28 mouse cellular contexts compared by ENCODE assay signal in the genomic region with DNA sequence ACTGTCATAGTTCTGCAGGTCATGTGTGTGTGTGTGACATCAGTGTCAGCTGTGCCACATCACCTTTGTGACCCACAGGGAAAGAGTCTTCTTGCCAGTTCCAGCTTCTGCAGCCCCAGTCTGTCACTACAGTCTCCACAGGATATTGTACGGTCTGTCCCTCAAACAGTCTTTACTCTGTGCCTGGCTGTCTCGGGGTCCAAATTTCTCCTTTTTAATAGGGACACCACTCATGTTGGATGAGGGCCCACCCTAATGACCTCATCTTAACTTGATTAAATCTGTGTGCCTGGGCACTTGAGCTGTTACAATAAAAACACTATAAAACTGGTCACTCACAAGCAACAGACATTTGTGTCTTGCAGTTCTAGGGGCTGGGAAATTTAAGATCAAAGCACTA.
"Had no signal": no experiment of that assay in that cellular context is flagged by ENCODE, and none has a peak within 500 bp of the region (broad histone marks: within the 10 kb centered on the region; RNA-seq: fewer than 3 reads in every experiment).

No protein-coding gene starts in this region.

- H3K36me3 ChIP-seq: heart, embryonic 10.5 days; heart, embryonic 12.5 days; hindbrain, embryonic 10.5 days; hindbrain, embryonic 12.5 days; intestine, embryonic 15.5 days; limb, embryonic 10.5 days; limb, embryonic 12.5 days; liver, embryonic 13.5 days; liver, embryonic 15.5 days had no signal

- DNase-seq: gastrocnemius, adult 2 months; gastrocnemius, postnatal 10 days; gastrocnemius, postnatal 25 days; heart, adult 18-20 months; heart, postnatal 10 days; heart, postnatal 4 days; kidney, adult 18-20 months; kidney, adult 8-10 months; kidney, postnatal 10 days; kidney, postnatal 25 days; kidney, postnatal 4 days; liver; liver, embryonic 13.5 days had no signal

- H3K9me3 ChIP-seq: heart, embryonic 10.5 days; heart, embryonic 12.5 days; hindbrain, embryonic 10.5 days; hindbrain, embryonic 12.5 days; intestine, embryonic 15.5 days; limb, embryonic 10.5 days; limb, embryonic 12.5 days; liver, embryonic 15.5 days had no signal

- H3K4me1 ChIP-seq: liver, embryonic 13.5 days; liver, embryonic 15.5 days had no signal

- H3K27me3 ChIP-seq: hindbrain, embryonic 12.5 days; intestine, embryonic 15.5 days; liver, embryonic 13.5 days; liver, embryonic 15.5 days had no signal

- ATAC-seq: hindbrain, embryonic 16.5 days; inflammation-experienced regulatory T-cells, adult 6 months; intestine, embryonic 15.5 days; intestine, postnatal 0 days had no signal

- H3K9ac ChIP-seq: heart, embryonic 12.5 days; hindbrain, embryonic 12.5 days; hindbrain, embryonic 14.5 days; intestine, embryonic 15.5 days; limb, embryonic 12.5 days; liver, embryonic 13.5 days; liver, embryonic 15.5 days had no signal

- H3K4me2 ChIP-seq: heart, embryonic 12.5 days; hindbrain, embryonic 12.5 days; hindbrain, embryonic 14.5 days; intestine, embryonic 15.5 days; limb, embryonic 12.5 days; liver, embryonic 11.5 days; liver, embryonic 13.5 days; liver, embryonic 15.5 days had no signal

- H3K4me3 ChIP-seq: gastrocnemius, adult 2 months; heart, embryonic 10.5 days; heart, embryonic 12.5 days; hindbrain, embryonic 10.5 days; hindbrain, embryonic 12.5 days; intestine, embryonic 15.5 days; layer of hippocampus, adult 2 months; left cerebral cortex, adult 2 months; limb, embryonic 10.5 days; limb, embryonic 12.5 days; liver, embryonic 13.5 days; liver, embryonic 15.5 days had no signal

- H3K27ac ChIP-seq: gastrocnemius, adult 2 months; heart, embryonic 10.5 days; hindbrain, embryonic 10.5 days; hindbrain, embryonic 12.5 days; hindbrain, embryonic 14.5 days; intestine, embryonic 15.5 days; layer of hippocampus, adult 2 months; left cerebral cortex, adult 2 months; limb, embryonic 10.5 days; limb, embryonic 12.5 days; liver, embryonic 13.5 days; liver, embryonic 15.5 days had no signal
